Mouse (Mus musculus) brain, embryonic 14.5 days (tissue): ENCODE data around the gene Ifitm10. TPM values are rescaled to one million over a fixed set of nuclear protein-coding genes. Genes with fewer than 3 reads are reported as not detected.
"Not testable (repeated sequence)": the region's sequence is repeated elsewhere in the genome, so short reads cannot be mapped to it uniquely, and the experiment has no call there.

ENCODE experiments used
- DNase-seq: peaks from one replicate; pipeline ENCODE4 v3.0.0-alpha.2; 2011; ENCODE audit warnings: low read depth
- CTCF ChIP-seq: fragments of 200-500 bp; IDR thresholded peaks from 2 replicates; pipeline ENCODE4 v1.5.1; 2012; ENCODE audit warnings: inconsistent platforms, mild to moderate bottlenecking, moderate library complexity, borderline replicate concordance; ENCODE audit not compliant: insufficient read depth, insufficient read length; ENCODE audit errors: extremely low read depth
- POLR2A ChIP-seq: fragments of 200-500 bp; IDR thresholded peaks from 2 replicates; pipeline ENCODE4 v1.6.1; 2012; ENCODE audit warnings: mild to moderate bottlenecking, inconsistent platforms, borderline replicate concordance; ENCODE audit not compliant: poor library complexity, insufficient read depth, insufficient read length, severe bottlenecking; ENCODE audit errors: extremely low read depth
- polyA plus RNA-seq: library from polyadenylated mRNA; depleted of rRNA; stranded (reverse); fragments of >200 nt; gene quantifications from 2 replicates; pipeline ENCODE4 v1.2.3, GENCODE M21; 2012

Ifitm10 gene
- polyA plus RNA-seq, 1 experiment, result 2.8 TPM

- DNase-seq, result no peak
- TF ChIP-seq CTCF, result no peak
- no peak for TF ChIP-seq POLR2A
These were observed 43.3 kb downstream of the Ifitm10 start for GRCm38 (mm10) chr7:142330271-142330724.

DNA sequence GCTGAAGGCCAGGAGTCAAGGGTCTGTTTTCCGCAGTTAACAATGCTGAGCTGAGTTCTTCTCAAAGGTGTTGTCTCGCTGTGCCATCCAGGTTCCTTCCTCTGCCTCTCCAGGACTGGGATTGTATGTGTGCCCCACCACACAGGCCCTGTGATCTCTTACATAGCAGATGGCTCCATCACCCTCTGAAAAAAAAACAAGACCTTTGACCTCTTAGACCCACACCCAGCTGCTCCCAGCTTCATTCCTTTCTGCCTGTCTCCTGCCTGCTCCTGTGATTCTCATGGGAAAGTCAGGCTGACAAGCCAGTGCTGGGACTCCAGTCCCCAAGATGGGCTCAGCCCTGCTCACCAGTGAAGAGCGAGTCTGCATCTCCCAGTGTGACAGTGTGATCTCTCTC, 45.0 kb downstream of the Ifitm10 start:
- DNase-seq, result no peak
- TF ChIP-seq CTCF (no peak), POLR2A (no peak)

DNA sequence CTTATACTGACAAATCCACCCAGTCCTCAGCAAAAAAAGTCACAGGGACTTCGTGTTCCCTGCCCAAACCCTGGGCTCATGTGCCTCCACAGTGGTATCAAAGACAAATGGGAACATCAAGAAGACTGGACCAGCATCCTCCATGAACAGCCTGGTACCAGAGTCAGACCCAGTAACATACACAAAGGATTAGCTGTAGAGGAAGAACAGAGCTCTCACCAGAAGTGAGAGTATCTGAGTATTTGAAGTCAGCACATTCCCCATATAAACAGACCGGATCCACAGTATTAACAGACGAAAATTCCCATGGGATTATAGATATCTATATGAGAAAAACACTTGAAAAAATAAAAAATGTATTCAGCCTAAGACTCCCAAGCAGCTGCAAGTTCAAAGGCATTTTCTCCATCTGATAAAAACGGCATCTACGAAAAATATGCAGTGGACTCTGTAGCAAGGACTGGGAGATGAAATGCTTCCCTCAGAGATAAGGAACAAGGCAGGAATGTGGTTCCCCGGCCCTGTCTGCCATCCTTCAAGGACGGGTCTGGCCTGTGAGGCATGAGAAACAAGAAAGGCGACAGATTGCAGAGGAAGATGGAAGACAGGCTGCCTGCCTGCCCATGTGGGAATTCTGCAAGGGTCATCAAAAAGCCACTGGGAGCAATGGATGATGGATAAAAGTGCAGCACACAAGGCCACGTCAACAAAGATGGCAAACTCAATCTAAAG, 46.7 kb downstream of the Ifitm10 start:
- TF ChIP-seq POLR2A, result no peak
- no peak for TF ChIP-seq CTCF
- no peak for DNase-seq

DNA sequence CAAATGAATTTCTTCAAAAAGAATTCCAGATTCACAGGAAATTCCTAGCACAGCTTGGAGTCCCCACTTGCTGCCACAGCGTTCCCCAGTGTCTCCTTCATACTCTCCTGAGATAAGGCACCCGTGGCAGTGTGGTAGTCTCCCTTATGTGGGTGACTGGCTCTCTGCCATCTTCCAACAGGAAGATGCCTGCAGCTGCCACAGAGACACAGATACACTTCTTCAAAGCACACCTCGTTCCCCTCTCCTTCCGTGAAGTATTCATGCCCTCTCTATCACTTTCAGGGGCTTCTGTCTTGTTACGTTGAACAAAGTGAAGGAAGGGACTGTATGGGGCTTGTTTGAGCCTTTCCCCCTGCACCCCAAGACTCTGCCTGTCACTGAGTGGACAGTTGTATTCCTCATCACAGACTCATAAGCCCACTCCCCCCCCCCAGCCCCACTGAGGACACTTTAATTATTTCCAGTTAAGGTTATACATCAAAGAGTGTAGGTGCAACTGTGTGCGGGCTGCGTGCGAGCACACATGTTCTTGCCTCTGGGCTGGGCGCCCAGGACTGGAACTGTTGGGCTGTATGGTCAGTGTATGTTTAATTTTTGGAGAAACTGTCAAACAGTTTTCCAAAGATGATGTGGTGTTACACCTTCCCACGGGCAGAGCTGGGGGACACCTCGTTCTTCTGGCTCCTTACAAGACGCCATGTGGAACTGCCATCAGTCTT, 50.0 kb downstream of the Ifitm10 start:
- TF ChIP-seq CTCF, result no peak
- no peak for TF ChIP-seq POLR2A

DNA sequence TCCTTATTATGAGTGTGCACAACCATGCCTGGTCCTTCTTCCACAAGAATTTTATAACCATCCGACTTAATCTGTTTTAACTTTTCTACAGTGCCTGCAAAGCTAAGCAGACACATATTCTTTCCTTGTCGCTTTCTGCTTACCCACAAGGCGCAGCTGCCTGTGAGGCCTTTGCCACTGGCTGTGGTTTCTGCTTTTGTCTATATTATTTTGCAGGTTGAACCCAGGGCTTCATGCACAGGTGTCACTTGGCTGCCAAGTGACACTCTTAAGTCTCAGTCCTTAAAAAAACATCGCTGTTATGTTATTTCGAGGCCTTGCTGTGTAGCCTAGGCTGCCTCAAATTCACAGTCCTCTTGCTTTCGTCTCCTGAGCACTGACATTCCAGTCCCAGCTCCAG, 50.9 kb downstream of the Ifitm10 start:
- no peak for DNase-seq
- TF ChIP-seq CTCF, result no peak
- TF ChIP-seq POLR2A, result no peak

More for the DNA sequence above, 50.0 kb downstream of the Ifitm10 start:
- no peak for DNase-seq

- not testable (repeated sequence) for DNase-seq
These were observed 51.8 kb downstream of the Ifitm10 start for GRCm38 (mm10) chr7:142321637-142322306.

DNA sequence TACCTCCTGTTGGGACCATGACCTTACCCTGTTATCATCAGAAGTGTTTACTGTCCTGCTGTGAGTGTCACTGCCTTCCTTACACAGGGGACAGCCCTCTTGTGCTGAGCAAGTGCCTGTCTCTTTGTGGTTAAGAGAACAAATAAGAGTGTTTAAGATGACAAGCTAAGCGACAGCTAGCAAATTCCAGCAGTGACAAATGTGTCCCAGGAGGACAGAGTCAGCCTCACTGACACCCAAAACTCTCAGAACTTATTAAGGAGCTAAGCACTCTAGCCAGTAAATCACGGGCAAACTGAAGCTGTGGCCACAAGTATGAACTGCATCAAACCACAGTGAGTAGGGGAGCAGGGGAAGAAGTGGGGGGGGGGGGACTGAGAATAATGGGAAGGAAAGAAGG, 52.6 kb downstream of the Ifitm10 start:
- no peak for TF ChIP-seq CTCF
- TF ChIP-seq POLR2A, result no peak

DNA sequence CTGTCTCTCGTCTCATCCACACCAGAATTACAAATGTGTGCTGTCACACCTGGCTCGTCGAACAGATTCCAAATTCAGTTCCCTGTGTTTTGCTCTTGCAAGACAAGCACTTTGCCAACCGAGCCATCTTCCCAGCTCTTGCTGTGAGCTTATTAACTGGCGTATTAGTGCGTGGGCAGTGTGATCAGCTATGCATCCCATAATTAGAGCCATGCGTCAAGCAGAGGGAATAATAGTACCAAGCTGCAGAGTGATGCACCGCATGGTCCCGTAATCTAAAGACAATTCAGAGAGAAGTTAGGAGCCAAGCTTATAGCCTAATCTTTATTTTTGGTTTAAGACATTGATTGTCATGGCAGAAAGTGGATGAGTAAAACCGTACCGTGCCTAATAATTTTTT, 54.4 kb downstream of the Ifitm10 start:
- DNase-seq, result peak; percentile 42
- TF ChIP-seq CTCF (no peak), POLR2A (no peak)

More for the DNA sequence above, 52.6 kb downstream of the Ifitm10 start:
- DNase-seq, result no peak

DNA sequence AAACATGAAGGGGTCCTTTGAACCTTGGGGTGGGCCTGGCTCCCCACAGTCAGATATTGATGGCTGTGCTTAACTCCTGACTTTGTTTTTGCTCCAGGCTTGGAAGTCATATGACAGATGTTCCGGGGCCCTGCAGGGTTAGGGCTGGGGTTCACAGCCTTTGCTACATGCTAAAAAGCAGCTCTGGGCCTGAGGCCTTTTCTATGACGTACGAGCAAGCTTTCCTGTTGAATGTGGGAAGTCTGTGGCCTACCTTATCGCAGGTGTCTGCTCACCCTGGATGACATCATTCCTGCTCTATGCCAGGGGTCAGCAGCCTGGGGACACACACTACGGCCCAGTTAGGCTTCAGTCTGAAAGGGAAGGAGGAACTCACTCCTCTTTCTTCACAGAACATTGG, 56.3 kb downstream of the Ifitm10 start:
- TF ChIP-seq CTCF (no peak), POLR2A (no peak)
- DNase-seq, result no peak

DNA sequence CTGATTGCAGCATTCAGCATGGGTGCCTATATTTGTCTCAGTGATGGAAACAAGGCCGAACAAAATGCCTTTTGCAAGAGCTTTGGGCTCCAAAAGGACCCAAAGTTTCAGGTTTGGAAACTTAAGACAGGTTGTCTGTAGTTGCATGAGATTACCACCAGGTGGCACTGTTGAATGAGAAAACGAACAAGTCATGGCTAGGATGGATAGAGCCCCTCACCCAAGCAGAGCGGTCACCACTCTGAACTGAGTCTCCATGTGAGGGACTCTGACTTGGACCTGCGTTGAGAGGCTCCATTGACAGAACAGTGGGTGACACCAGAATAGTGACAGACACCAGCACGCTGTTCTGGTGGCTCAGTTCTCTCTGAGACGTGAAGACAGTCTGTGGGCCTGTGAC, 57.0 kb downstream of the Ifitm10 start:
- TF ChIP-seq POLR2A (no peak), CTCF (peak; percentile 64; the same call in 1 of the 2 replicates)
- peak; percentile 79 for DNase-seq

GRCm38 (mm10) chr7:142314600-142315285, 58.8 kb downstream of the Ifitm10 start:
- peak; percentile 84 for DNase-seq
- TF ChIP-seq CTCF (no peak), POLR2A (no peak)

- DNase-seq, result not testable (repeated sequence)
These were observed 69.6 kb downstream of the Ifitm10 start for GRCm38 (mm10) chr7:142303929-142304328.

DNA sequence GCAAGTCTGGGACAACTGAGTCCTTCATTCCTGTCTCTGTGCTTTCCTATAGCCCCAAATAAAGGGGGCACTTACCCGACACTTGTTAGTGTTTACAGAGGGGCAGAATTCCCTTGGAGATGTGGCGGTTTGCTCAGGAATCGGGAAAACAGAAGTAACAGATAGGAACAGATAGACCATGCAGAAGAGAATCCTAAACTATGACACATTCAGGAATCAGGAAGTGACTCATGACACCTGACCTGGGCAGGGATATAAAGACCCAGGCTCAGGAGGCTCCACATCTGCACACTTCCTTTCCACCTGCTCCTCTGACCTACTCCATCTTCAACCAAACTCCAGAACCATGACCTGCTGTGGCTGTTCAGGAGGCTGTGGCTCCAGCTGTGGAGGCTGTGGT, 70.3 kb downstream of the Ifitm10 start, which contains the start of gene Krtap5-4:
Krtap5-4 (plus strand) TSS at position 301 of the 400 bp plus-strand sequence.
- DNase-seq, result no peak
- TF ChIP-seq POLR2A, result no peak
- no peak for TF ChIP-seq CTCF

- not testable (repeated sequence) for DNase-seq
These were observed 76.5 kb downstream of the Ifitm10 start, which contains the start of gene Krtap5-1 for GRCm38 (mm10) chr7:142297018-142297417. Krtap5-1 (minus strand) TSS chr7:142297118.

DNA sequence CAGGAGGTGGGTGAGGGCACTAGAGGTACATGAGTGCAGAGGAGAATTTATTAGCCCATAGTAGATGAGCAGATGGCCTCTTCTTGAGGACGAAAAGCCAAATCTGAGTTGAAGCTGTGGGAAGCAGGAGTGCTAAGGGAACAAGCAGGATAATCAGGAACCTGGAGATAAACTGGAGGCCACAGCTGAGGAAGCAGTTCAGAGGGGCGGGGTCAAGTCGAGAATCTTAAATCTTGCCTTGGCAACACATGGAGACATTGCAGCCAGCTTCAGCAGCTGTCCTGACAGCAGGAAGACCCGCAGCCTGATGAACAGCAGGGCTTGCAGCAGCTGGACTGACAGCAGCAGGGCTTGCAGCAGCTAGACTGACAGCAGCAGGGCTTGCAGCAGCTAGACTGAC, 77.4 kb downstream of the Ifitm10 start:
- not testable (repeated sequence) for DNase-seq
